Mouse (Mus musculus) urinary bladder, adult 2 months (tissue): ENCODE results near the gene Olfr206. TPM values are rescaled to one million over a fixed set of nuclear protein-coding genes. Genes with fewer than 3 reads are reported as not detected.
"Not testable (repeated sequence)": the region's sequence is repeated elsewhere in the genome, so short reads cannot be mapped to it uniquely, and the experiment has no call there.

Experiments
- DNase-seq: peaks from one replicate; pipeline ENCODE4 v3.0.0; 2022; ENCODE audit warnings: low spot score
- polyA plus RNA-seq: library from polyadenylated mRNA; depleted of rRNA; stranded (reverse); fragments of >200 nt; gene quantifications from 2 replicates; pipeline ENCODE4 v1.2.3, GENCODE M21; 2012; rRNA removed

Gene Olfr206
- polyA plus RNA-seq, result not detected in 2 replicates

DNA sequence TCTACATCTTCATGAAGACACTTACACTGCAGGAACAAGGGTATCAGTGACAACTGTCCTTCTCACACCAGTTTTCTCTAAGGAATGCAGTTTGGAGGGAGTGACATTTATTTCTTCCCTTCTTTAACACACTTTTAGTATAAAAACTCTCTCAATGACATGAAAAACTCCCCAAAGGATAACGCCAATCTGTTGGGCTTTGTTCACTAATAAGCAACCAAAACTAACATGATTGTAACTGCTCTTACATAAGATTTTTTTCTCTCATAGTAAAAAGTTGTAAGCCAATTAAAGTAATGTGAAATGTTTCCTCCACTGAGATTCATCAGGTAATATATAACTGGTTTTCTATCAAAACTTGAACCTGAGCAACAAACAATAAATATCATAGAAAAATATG, at the start of gene Olfr206:
Olfr206 (minus strand) TSS at position 101 of the 400 bp plus-strand sequence.
- no peak for DNase-seq

DNA sequence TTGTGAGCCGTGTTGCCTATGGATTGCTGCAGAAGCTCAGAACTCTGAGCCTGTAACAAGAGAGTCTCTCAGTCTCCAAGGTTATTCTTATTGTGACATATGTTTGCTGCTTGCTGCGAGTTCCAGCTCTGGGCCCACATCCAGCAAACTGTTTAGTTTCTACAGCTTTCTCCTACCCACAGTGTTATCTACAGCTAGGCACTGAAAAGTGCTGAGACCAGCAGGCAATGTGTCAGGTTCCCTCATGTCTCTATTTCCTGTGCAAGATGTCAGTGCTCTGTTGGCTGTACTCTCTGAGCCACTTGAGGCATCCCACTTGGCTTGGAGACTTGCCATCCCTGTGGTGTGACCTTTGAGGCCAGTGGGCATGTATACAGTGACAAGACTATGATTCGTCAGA, 44.3 kb upstream of the Olfr206 start:
- no peak for DNase-seq

DNA sequence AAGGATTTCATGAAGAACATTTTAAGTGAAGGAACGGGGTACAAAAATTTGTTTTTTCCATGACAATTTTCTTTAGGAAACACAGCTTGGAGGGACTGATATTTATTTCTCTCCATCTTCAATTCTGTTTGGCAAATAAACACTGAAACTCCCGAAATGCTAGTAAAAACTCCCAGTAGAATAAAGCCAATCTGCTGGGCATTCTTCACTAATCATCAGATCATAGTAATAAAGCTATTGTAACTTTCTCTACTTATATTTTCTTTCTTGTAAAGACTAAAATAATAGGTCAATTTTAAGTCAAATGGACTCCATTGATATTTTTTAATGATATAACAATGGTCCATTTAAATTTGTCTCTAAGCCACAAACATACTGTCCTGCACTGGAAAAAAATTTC, 14.8 kb upstream of the Olfr206 start, which contains the start of gene Olfr209:
Olfr209 (minus strand) TSS at position 101 of the 400 bp plus-strand sequence.
- DNase-seq, result no peak

DNA sequence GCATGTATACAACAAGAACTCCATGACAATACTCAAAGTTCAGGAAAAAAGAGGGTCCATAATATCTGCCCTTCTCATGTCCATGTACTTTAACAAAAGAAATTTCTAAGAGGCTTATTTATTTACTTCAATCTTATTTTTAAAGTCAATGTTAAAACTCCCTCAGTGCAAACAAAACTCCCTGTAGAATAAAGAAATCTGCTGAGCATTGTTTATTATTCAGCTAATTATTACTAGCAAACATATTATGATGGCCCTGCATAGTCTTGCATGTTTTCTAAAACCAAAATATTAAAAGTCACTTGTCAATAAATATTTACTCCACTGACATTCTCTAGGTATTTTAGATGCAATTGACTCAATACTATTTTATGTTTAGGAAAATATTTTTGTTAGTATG, 18.0 kb downstream of the Olfr206 start, which contains the start of gene Olfr205:
Olfr205 (minus strand) TSS at position 101 of the 400 bp plus-strand sequence.
- no peak for DNase-seq

DNA sequence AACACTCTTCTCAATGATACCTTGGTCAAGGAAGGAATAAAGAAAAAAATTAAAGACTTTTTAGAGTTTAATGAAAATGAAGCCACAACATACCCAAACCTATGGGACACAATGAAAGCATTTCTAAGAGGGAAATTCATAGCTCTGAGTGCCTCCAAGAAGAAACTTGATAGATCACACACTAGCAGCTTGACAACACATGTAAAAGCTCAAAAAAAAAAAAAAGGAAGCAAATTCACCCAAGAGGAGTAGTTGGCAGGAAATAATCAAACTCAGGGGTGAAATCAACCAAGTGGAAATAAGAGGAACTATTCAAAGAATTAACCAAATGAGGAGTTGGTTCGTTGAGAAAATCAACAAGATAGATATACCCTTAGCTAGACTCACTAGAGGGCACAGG, 25.8 kb downstream of the Olfr206 start:
- DNase-seq, result not testable (repeated sequence)

DNA sequence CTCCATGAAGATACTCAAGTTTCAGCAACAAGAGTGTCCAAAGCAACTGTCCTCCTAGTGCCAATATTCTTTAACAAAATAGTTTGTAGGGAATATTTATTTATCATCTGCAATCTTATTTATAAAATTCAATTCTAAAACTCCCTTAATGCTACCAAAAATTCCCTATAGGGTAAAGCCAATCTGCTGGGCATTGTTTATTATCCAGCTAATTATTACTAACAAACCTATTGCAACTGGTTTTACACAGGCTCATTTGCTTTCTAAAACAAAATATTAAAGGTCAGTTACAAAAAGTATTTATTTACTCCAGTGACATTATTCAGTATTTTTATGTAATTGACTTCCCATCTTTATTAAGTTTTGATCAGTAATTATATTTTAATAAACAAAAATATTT, 30.9 kb downstream of the Olfr206 start, which contains the start of gene Olfr204:
Olfr204 (minus strand) TSS at position 101 of the 400 bp plus-strand sequence.
- DNase-seq, result no peak

DNA sequence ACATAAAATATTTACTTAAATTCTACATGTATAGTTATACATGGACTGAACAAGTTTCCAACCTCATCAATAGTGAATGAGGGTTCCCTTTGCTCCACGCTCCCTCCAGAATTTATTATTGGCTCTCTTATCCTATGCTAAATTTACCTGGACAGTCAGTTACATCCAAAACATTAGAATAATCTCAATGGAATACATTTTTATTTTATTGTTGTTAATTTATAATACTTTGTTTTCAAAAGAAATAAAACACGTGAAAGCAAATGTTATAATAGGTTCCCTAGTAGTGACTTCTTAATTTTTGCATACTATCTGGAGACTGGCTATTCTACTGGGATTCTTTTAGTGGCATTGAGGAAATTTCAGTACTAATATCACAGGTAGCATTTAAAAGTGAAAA, 50.5 kb downstream of the Olfr206 start, which contains the start of gene Olfr203:
Olfr203 (plus strand) TSS at position 301 of the 400 bp plus-strand sequence.
- DNase-seq, result no peak

Other genes starting within 250 kb of the Olfr206 start
- gene Olfr193, start 237.4 kb downstream of the Olfr206 start, polyA plus RNA-seq, result not detected in 2 replicates
- not detected in 2 replicates for gene Olfr194, start 228.2 kb downstream of the Olfr206 start, polyA plus RNA-seq
- 0.03 TPM in 1 of 2 replicates, not detected in the other for gene Olfr195, start 202.2 kb downstream of the Olfr206 start, polyA plus RNA-seq
- gene Olfr196, start 178.8 kb downstream of the Olfr206 start, polyA plus RNA-seq, result not detected in 2 replicates
- not detected in 2 replicates for gene Olfr198, start 145.7 kb downstream of the Olfr206 start, polyA plus RNA-seq
- not detected in 2 replicates for gene Olfr199, start 129.5 kb downstream of the Olfr206 start, polyA plus RNA-seq
- not detected in 2 replicates for gene Olfr201, start 76.6 kb downstream of the Olfr206 start, polyA plus RNA-seq
- not detected in 2 replicates for gene Olfr202, start 62.5 kb downstream of the Olfr206 start, polyA plus RNA-seq
- gene Olfr203, start 50.4 kb downstream of the Olfr206 start, polyA plus RNA-seq, result not detected in 2 replicates
- not detected in 2 replicates for gene Olfr204, start 31.0 kb downstream of the Olfr206 start, polyA plus RNA-seq
- gene Olfr205, start 18.1 kb downstream of the Olfr206 start, polyA plus RNA-seq, result not detected in 2 replicates
- not detected in 2 replicates for gene Olfr209, start 14.7 kb upstream of the Olfr206 start, polyA plus RNA-seq
- gene Gabrr3, start 58.1 kb upstream of the Olfr206 start, polyA plus RNA-seq, result not detected in 2 replicates
- 17.1 and 21.9 TPM in 2 replicates for gene Riox2, start 122.5 kb upstream of the Olfr206 start, polyA plus RNA-seq